Mouse (Mus musculus) forebrain, embryonic 13.5 days (tissue): Measurements from ENCODE around the gene Gm7168. TPM values are rescaled to one million over a fixed set of nuclear protein-coding genes. Genes with fewer than 3 reads are reported as not detected.
"Not testable (repeated sequence)": the region's sequence is repeated elsewhere in the genome, so short reads cannot be mapped to it uniquely, and the experiment has no call there.

Source experiments
- ATAC-seq: fragments of 200-750 bp; cut with Nextera tagmentation; 2 replicates; pipeline ENCODE4 v1.8.0; 2017
- H3K27ac ChIP-seq: fragments of 300-500 bp; sonication (generic); 2 replicates; pipeline ENCODE4 v1.5.1; 2015; ENCODE audit warnings: inconsistent platforms, mild to moderate bottlenecking, moderate library complexity
- H3K27me3 ChIP-seq: fragments of 300-500 bp; sonication (generic); 2 replicates; pipeline ENCODE4 v1.6.1; 2015; ENCODE audit warnings: mild to moderate bottlenecking, inconsistent platforms
- H3K36me3 ChIP-seq: fragments of 300-500 bp; sonication (generic); 2 replicates; pipeline ENCODE4 v1.6.1; 2015; ENCODE audit warnings: mild to moderate bottlenecking, inconsistent platforms; ENCODE audit not compliant: poor library complexity, severe bottlenecking
- H3K4me1 ChIP-seq: fragments of 300-500 bp; sonication (generic); 2 replicates; pipeline ENCODE4 v1.6.1; 2015; ENCODE audit warnings: inconsistent platforms
- H3K4me2 ChIP-seq: fragments of 300-500 bp; sonication (generic); 2 replicates; pipeline ENCODE4 v1.6.1; 2015; ENCODE audit warnings: inconsistent platforms, mild to moderate bottlenecking, moderate library complexity
- H3K4me3 ChIP-seq: fragments of 300-500 bp; sonication (generic); 2 replicates; pipeline ENCODE4 v1.5.1; 2015; ENCODE audit warnings: mild to moderate bottlenecking, inconsistent platforms
- H3K9ac ChIP-seq: fragments of 300-500 bp; sonication (generic); 2 replicates; pipeline ENCODE4 v1.6.1; 2015; ENCODE audit warnings: mild to moderate bottlenecking, inconsistent platforms
- H3K9me3 ChIP-seq: fragments of 300-500 bp; sonication (generic); replicated peaks from 2 replicates; pipeline ENCODE4 v1.6.1; 2016; ENCODE audit warnings: inconsistent platforms
- WGBS: fragments of 180-500 bp; shearing (Covaris S2); methylation state at CpG from one replicate; pipeline ENCODE4 v1.1.7; 2015; 5-methylcytosine and 5-hydroxymethylcytosine counted together
- polyA plus RNA-seq: library from polyadenylated mRNA; unstranded; fragments of >200 nt; fragmentation: Nextera tagmentation; extraction: Ambion mirVana; gene quantifications from 2 replicates; pipeline ENCODE4 v1.2.1, GENCODE M21; 2015

The Gm7168 gene
- polyA plus RNA-seq, 1 experiment from 2014 or later: not detected

DNA sequence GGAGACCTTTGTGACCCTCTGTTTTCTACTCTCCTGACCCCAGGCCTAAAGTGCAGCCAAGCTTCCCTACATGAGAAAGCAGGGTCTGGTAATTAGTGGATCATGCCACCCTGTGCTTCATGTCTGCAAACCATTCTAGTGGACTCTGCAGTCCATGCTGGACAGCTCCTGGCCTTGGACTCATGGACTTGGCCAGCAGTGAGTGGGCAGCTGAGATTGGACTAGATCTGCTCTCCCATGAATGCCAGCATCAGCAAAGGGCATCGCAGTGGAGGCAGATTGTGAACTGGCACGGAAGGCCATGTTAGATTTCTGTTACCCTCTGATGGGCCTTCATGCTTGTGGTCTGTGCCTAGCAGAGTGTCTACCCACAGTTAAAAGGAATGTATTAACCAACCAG, 12.8 kb upstream of the Gm7168 start:
- H3K27me3 ChIP-seq, H3K36me3 ChIP-seq, H3K4me2 ChIP-seq, H3K27ac ChIP-seq, H3K4me3 ChIP-seq, H3K9ac ChIP-seq, ATAC-seq, H3K9me3 ChIP-seq, H3K4me1 ChIP-seq: not testable (repeated sequence)
- WGBS: 100% methylated on average over 2 of the region's 2 CpGs

DNA sequence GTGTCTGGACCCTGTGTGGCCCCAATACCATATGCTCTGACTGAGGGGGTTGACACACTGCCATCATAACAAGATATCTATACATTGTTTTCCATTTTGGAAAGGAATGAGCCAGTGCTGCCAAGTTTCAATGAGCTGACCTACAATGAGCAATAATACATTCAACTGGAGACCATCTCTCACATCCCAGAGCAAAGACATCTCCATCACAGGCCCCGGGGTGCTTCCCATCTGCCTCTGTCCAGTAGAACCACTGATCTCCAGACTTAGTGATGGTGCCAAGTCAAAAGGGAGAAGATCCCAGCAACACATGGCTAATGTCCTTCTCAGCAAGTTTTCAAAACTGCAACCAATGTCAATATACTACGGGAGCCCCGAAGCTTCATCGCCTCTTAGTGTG, 10.4 kb upstream of the Gm7168 start:
- 98% methylated on average over 4 of the region's 4 CpGs for WGBS

DNA sequence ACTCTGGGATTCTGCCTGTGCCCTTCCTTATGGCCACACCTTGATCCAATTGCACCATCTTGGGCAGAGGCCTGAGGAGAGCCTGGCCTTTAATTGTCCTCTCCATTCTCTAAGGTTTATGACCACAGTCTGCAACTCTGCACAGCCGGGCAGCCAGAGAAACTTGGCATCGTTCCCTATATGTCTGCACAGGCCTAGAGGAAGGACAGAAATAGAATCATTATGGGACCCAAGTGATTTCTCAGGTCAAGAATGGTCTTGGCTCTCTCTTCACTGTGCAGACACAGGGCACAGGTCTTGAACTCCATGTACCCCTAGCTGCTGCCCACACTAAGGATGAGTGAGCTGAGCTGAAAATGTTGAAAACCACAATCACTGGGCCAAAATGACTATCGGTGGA, 9.5 kb upstream of the Gm7168 start:
- Histone ChIP-seq H3K36me3 (no peaks in the 10 kb centered on the region), H3K4me2 (no peak overlapping the region), H3K27me3 (no peaks in the 10 kb centered on the region), H3K4me3 (no peak overlapping the region), H3K4me1 (no peaks in the 10 kb centered on the region), H3K9ac (no peak overlapping the region), H3K9me3 (no peaks in the 10 kb centered on the region), H3K27ac (no peak overlapping the region)
- no peak for ATAC-seq
- 84% methylated on average over 3 of the region's 3 CpGs for WGBS

More for the DNA sequence above, 10.4 kb upstream of the Gm7168 start:
- ATAC-seq: no peak
- no peaks in the 10 kb centered on the region for H3K27me3 ChIP-seq
- H3K9me3 ChIP-seq: no peaks in the 10 kb centered on the region
- H3K4me2 ChIP-seq: no peak overlapping the region
- no peak overlapping the region for H3K9ac ChIP-seq
- H3K4me1 ChIP-seq: no peaks in the 10 kb centered on the region
- no peaks in the 10 kb centered on the region for H3K36me3 ChIP-seq
- H3K4me3 ChIP-seq: no peak overlapping the region
- H3K27ac ChIP-seq: no peak overlapping the region

DNA sequence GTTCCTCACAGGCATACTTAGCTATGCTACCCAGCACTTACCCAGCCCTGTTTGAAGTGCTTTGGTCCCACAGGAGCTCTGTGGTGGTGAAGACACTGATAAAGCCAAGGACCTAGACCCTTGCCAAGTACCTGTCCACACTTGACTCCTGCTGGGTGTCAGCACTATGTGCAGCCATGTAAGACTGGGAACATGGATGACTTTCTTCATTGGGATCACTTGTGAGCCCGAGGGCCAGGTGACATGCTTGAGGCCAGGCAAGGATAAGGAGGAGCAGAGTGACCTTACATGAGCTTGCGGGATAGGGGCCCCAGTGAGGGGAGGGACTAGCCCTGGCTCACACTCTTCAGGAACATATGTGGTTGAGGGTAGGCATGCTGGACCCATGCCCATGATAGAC, 8.9 kb upstream of the Gm7168 start:
- H3K27ac ChIP-seq, H3K27me3 ChIP-seq, H3K4me1 ChIP-seq, H3K4me2 ChIP-seq, H3K9ac ChIP-seq, ATAC-seq, H3K9me3 ChIP-seq, H3K36me3 ChIP-seq, H3K4me3 ChIP-seq: not testable (repeated sequence)
- WGBS: 85% methylated on average over 2 of the region's 2 CpGs

DNA sequence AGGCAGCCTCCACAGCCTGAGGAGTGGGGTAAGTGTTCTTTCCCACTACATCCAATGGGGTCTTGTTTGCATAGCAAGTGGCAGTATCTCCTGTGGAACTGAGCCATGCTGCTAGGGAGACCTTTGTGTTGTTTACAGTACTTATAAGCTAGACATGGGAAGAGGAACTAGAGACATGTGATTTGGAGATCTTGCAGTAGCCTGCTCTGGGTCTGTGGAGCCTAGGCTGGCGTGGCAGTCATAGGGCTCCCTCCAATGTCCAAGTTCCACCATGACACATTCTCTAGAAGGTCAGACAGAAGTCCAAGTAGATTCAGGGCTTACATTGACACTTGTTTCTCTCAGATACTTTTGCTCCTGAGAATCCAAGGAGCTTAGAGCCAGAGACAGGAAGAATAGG, 7.7 kb upstream of the Gm7168 start:
- Histone ChIP-seq H3K4me3 (no peak overlapping the region), H3K27me3 (no peaks in the 10 kb centered on the region), H3K4me1 (no peaks in the 10 kb centered on the region), H3K36me3 (no peaks in the 10 kb centered on the region), H3K9ac (no peak overlapping the region), H3K4me2 (no peak overlapping the region), H3K27ac (no peak overlapping the region), H3K9me3 (no peaks in the 10 kb centered on the region)
- no peak for ATAC-seq
- WGBS: 64% methylated on average over 1 of the region's 1 CpGs

DNA sequence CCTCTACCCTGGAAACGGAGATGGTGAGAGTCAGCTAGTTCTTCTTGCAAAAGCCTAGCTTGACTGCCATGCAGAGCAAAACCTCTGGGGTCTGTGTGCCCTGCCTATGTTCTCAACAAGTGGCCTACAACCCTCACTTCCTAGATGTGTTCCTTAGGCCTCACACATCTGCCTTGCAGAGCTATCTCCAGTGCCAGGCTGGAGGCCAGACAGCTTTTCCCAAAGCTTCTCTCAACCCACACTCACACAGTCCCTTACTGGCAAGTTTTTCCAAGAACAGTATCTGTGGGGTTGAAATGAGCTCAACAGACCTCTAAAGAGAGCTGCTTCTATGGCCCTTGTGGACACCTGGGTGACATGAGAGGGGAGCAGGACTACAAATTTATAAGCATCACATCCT, 3.4 kb downstream of the Gm7168 start:
- H3K9ac ChIP-seq, ATAC-seq, H3K9me3 ChIP-seq, H3K27ac ChIP-seq, H3K4me1 ChIP-seq, H3K27me3 ChIP-seq, H3K4me2 ChIP-seq, H3K36me3 ChIP-seq, H3K4me3 ChIP-seq: not testable (repeated sequence)
- WGBS: 89% methylated on average over 1 of the region's 1 CpGs

DNA sequence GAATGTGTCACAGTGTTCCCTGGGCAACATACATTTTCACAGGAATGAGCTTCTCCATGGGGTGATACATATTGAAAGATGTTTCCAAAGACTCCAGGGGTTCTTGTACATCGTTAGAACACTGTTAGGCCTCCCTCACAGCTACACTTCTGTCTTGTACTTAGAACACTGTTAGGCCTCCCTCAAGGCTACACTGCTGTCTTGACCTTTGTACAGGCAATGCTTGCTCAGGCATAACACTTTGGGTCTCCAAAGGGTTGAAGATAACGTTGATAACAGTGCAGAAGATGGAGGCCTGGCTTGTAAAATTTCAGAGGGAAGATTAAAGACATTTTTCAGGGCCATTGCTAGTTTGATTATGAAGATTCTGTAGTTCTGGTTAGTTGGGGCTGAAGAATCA, 10.0 kb downstream of the Gm7168 start:
- 54% methylated on average over 1 of the region's 2 CpGs for WGBS
- not testable (repeated sequence) for H3K9me3 ChIP-seq, H3K4me3 ChIP-seq, ATAC-seq, H3K36me3 ChIP-seq, H3K4me2 ChIP-seq, H3K9ac ChIP-seq, H3K27ac ChIP-seq, H3K4me1 ChIP-seq, H3K27me3 ChIP-seq

DNA sequence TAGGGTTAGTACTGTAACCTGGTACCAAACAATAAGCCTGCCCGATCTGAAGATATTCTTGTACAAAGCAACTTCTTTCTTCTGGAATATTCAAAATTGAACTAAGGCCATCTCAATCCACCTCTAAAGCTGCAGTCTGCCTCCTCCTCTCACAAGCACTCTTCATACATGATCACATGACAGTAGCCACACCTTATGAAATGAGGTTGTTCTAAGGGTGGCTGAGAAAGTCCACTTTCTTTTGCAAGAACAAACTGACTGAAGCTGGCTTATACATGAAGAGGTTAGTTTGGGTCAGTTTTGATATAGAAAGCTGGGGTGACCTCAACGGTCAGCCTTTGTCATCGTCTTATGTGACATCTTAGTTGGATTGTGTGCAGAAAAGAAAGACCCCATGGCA, 14.1 kb downstream of the Gm7168 start:
- H3K4me2 ChIP-seq, H3K27me3 ChIP-seq, H3K4me1 ChIP-seq, H3K36me3 ChIP-seq, ATAC-seq, H3K4me3 ChIP-seq, H3K9ac ChIP-seq, H3K27ac ChIP-seq, H3K9me3 ChIP-seq: not testable (repeated sequence)
- WGBS: 87% methylated on average over 3 of the region's 3 CpGs

DNA sequence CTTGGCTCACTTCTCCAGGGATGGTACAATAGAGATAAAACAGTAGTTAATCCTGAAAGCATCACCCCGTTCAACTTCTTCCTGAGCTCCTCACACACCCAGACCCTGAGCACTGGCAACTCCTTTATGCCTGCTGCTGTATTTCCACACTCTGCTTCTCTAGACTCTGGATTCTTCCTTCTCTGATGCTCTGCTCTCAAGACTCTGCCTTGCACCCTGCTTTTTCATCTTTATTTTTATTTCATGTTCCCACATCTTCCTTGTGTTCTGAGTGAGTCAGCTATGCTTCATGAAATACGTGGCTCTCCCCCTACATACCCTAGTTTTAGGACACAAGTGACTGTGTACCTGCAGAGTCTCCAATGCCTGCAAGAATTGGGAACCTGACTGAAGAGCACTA, 16.9 kb downstream of the Gm7168 start:
- H3K27me3 ChIP-seq, H3K4me2 ChIP-seq, H3K27ac ChIP-seq, H3K36me3 ChIP-seq, H3K9me3 ChIP-seq, H3K4me1 ChIP-seq, H3K9ac ChIP-seq, ATAC-seq, H3K4me3 ChIP-seq: not testable (repeated sequence)
- WGBS: 26% methylated on average over 1 of the region's 2 CpGs

DNA sequence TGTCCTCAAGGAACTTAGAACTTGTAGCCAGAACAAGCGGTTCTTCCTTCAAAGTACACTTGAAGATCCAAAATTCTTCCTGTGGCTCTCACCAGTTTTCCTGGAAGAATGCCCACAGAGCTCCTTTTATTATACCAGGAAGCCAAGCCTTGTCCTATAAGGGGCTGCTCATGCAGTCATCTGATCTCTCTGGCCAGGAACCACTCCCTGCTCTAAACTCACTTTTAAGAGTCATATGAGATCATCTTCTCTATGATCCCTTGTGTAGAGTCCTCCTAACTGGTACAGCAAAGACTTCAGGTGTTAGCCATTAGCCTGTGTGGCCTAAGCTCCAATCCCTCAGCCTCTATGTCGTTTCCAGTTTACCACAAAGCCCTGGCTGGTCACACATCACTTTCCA, 21.7 kb downstream of the Gm7168 start:
- not testable (repeated sequence) for H3K9ac ChIP-seq, H3K36me3 ChIP-seq, H3K27me3 ChIP-seq, H3K27ac ChIP-seq, H3K4me1 ChIP-seq, H3K9me3 ChIP-seq, H3K4me2 ChIP-seq, ATAC-seq, H3K4me3 ChIP-seq
- 89% methylated on average over 1 of the region's 2 CpGs for WGBS

DNA sequence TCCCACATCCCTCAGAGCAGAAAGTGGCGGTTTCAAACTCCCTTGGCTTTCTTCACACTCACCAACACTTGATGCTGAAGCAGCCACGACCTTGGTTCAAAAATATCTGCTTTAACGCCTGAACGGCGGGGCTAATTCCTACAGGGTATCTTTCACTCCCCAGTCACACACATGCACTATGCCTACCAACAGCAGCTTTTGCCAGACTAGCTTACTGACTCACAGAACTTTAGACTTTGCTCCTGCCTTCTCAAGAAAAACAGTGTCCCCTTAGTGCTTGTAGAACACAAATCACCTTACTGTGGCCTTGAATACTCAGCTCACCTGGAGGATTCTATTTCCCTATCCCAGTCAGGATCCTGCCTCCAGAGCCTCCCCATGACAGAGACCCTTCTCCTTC, 22.6 kb downstream of the Gm7168 start:
- not testable (repeated sequence) for H3K4me3 ChIP-seq, H3K9ac ChIP-seq, H3K4me2 ChIP-seq, H3K9me3 ChIP-seq, H3K27ac ChIP-seq, ATAC-seq, H3K36me3 ChIP-seq, H3K27me3 ChIP-seq, H3K4me1 ChIP-seq
- 93% methylated on average over 4 of the region's 5 CpGs for WGBS

DNA sequence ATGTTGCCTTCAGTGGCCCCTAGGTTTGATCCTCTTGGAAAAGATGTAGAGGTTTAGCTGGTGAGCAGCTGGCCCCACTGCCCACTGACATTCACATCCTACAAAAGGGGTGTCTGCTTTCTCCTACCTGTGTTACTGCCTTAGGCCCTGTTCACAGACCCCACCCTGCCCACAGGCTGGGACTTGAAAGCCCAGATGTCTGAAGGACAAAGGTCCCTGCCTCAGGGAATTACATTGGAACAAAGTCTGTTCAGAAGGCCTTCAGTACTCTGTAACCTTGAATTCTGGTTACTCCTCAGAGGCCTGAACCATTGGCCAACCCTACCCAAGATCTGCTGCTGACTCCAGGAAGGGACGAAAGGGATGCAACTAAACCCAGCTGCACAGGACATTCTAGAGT, 39.5 kb downstream of the Gm7168 start:
- WGBS: 96% methylated on average over 1 of the region's 1 CpGs
- Histone ChIP-seq H3K27me3 (no peaks in the 10 kb centered on the region), H3K9me3 (no peaks in the 10 kb centered on the region), H3K27ac (no peak overlapping the region), H3K9ac (no peak overlapping the region), H3K36me3 (no peaks in the 10 kb centered on the region), H3K4me1 (no peaks in the 10 kb centered on the region), H3K4me2 (no peak overlapping the region), H3K4me3 (no peak overlapping the region)
- no peak for ATAC-seq

DNA sequence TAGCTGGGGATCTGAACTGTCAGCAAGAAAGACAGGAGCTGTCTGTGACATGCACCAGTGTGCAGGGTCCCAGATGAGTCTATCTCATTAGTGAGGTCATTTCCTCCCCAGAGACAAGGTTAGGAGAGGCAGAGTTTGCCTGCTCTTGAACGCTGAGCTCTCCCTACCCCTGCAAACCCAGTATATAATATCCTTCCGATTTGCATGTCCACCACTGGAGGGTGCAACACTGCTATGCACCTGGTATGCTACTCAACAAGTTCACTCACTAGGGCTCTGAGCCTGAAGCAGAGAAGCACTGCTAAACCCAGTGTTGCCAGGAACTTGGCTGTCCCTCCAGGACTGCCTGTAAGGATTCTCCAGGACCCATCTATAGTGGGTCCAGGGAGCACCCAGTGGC, 45.3 kb downstream of the Gm7168 start:
- not testable (repeated sequence) for H3K9ac ChIP-seq, H3K36me3 ChIP-seq, H3K4me3 ChIP-seq, H3K4me2 ChIP-seq, H3K9me3 ChIP-seq, H3K4me1 ChIP-seq, H3K27me3 ChIP-seq, H3K27ac ChIP-seq, ATAC-seq
- 56% methylated on average over 2 of the region's 2 CpGs for WGBS
